Mouse (Mus musculus): ENCODE data around the gene Dock9.
A peak's percentile ranks its signal among the peaks of the same experiment; 100 is the strongest.
"Not testable (repeated sequence)": the region's sequence is repeated elsewhere in the genome, so short reads cannot be mapped to it uniquely, and the experiment has no call there.

The Dock9 gene

DNA sequence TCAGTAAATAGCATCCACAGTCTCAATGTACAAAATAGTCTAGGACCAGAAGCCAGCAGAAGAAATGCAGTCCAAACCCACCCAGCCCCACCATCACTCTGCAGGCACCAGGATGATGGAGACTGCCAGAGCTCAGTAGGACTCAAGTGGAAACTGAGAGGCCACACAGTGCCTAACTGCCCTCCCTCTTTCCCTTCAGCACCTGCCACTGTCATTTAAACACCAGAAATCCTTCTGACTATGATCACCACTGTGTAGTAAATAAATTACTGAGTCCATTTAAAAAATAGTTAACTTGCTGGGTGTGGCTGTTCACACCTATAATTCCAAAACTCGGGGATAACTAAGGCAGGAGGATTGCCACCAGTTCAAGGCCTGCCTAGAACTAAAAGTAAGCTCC is 97.6 kb downstream of the Dock9 start:
- DNase-seq (ENCODE audit: low read depth, low spot score): no peak

DNA sequence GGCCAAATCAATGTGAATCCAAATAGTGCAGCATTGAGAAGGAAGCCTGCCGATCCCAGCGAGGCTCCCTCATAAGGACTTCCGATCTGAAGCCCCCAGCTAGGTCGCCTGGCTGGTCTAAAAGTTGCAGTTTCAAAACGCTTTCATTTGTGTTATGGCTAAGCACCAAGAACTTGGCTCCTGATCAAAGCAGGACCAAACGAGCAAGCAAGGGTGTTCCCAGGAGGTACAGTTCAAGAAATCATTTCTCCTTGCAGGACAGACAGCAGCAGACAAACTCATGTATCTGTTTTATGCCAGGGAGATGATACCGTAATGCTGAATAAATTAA is 99.1 kb downstream of the Dock9 start:
- no peak for DNase-seq (ENCODE audit: low read depth, low spot score)

DNA sequence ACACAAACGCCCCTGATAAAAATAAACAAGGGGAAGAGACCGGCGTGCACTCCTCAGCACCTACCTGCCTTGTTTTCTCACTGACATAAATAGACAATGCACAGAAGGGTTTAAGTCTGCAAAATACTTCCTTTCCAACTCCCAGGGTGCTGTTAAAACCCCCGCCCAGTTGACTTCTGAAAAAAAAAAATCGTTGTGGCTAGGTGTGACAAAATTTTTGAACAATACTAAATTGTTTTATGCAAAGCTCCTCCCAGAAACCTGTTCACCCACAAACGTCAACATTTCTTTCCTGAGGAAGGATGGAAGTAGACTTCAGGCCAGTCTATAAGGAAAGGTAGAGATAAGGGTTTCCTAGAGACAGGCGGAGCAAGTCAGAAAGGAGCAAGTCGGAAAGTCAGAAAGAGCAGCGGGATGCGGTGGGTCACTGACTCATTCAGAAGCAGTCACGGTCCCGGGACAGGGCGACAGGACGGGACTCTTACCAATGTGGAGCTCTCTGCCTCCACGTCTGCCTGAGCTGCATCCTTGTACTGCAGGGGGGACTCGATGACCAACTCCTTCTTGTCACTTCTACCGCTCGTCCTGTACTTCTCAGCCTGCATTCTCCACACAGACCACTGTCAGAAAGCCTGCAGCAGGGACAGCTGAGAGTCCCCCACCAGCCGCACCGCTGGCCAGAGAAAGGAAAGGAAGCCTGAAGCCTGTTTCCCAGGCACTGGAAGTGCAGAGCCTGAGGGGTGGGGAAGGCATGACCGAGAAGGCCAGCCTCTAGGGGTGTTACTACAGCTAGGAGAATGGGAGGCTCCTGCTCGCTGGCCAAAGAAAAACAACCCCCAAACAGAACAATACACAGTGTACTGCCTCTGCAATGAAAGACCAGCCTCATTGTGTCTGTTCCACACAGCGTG is 99.7 kb downstream of the Dock9 start:
- peak; percentile 69 for DNase-seq (ENCODE audit: low read depth, low spot score)

DNA sequence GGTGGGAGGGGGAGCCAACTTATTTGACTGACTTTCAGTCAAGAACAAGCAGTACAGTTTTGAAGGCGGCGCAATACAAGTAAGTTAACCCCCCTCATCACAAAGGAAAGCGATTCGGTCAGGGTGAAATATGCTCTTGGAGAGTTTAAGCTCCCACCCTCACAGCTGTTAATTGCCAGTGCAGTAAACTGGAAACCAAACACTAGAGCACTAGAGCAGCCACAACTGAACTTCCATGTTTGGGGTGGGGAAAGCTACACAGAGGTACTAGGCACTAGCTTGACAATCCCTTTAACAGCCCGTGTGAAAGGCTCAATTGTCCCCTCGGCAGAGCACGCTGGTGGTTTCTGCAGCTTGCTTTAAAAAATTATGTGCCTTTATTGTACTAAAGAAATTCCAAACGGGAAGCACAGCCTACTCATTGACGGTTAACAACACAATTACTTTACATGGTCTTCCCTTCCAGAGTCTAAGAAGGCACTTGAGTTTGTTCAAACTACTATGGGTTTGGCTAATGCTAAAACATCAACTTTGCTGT is 100.4 kb downstream of the Dock9 start:
- no peak for DNase-seq (ENCODE audit: low read depth, low spot score)

DNA sequence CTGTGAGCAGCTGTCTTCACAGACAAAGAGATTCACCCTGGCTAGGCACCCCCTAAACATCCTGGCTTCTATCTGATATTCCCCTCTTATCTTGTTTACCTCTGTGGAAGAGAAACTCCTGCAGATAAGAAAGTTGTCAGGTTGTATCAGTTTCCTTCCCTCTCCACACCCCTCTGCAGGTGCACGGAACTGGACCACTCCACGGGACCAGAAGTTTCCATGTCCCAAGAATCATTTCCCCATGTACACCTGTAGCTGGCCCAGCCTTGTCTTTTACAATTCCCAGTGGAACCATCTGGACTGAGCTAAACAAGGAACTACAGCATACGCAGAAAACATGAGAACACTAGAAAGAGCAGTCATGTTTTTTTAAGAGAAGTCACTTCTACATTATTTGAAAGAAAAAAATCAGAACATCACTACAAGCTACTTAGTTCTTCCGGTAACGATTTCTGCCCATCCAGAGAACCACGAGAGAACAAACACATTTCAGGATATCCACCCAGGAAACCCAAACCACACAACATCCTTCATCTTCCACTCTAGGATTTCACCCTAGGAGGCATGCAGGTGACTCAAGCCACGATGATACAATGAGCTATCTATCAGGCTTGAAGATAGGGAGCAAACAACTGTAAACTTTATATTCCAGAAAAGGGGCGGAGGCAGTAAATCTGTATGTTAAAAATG is 101.1 kb downstream of the Dock9 start:
- no peak for DNase-seq (ENCODE audit: low read depth, low spot score)

DNA sequence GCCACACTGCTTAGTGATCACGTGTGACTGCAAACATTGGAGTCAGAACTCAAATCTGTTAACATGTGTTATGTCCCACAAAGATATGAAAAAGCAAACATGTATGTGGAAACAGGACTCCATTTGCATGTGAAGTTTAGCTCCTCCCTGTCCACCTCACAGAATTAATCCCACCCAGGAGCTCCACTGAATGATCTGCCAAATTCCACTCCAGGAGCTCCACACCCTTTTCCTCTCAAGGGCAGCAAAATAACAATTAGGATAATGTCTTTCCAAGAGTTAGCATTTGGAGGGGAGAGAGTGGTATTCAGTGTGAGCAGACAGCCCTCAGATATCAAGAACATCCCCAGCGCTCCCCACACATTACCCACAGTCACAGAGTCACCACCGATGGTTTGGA is 102.9 kb downstream of the Dock9 start:
- no peak for DNase-seq (ENCODE audit: low read depth, low spot score)

DNA sequence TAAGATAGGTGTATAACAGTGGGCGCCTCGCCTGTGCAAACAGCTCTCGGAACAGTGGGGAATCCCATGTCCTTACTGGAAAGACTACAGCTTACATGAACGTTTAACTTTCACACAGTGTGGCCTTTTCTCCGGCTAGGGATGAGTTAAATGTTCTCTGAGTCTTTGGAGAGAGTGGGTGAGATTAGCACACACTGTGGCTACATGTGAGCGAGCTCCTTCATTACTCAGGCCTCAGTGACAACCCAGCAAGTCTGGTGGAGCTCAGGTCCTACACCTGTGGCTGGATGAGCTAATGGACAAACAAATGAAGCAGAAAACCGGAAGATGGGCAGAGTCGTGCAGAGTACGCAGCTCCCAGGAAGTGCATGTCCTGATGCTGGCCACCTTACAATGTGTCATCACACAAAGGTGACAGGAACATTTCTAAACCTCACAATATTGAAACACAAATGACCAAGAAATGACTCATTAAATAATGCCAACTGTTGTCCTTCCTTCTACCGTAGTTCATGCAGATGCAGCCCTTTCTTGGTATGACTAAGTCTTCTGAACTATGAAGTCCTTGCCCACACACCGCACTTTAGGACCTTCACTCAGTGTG is 103.5 kb downstream of the Dock9 start:
- DNase-seq (ENCODE audit: low read depth, low spot score): no peak

DNA sequence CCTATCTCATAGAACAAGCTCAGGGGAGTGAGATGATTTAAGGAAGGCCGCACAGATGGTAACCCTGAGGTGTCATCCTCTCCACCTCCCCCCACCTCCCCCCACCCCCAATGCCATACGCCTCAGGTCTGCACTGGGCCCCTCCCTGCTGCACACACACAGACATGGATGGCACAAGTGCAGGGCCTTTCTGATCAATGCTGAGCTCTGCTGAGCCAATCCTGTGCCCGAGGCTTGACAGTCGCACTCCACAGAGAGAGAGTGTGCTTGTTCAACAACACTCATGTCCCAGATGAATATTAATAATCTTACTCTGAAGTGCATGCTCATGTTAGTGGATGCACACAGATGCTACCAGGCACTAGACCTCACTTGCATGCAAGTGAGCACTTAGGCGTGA is 108.0 kb downstream of the Dock9 start:
- not testable (repeated sequence) for DNase-seq (ENCODE audit: low read depth, low spot score)

DNA sequence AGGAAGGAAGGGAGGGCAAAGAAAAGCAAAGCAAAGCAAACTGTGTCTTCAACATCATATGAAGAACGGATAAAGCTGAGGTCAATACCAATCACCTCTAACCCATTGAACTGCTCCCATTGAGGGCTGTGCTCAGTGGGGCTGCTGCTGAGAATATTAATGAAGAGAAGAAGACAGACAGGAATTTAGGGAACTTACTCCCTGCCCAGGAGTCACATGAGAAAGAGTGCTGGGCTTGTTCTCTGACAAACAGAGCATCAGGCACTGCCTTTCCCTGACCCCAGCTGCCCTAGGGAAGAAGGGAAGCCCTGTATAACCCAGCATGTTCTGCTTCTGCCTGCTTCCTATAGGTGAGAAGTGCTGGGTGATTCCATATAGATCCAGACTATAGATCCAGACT is 109.5 kb downstream of the Dock9 start:
- no peak for DNase-seq (ENCODE audit: low read depth, low spot score)

DNA sequence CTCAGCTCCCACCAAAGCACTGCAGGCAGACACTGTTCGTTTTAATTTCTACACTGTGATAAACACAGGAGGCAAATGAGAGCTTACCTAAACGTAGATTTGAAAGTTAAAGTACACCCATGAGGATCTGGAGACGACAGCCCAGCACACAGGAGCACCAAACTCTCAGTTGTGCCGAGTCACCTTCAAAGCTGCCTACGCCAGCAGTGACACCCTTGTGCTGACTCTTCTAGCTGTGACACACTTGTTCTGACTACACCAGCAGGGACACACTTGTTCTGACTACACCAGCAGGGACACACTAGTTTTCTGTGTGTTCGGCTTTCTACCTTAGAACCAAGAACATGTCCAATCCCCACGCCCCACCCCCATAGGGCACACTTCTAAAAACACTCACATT is 110.4 kb downstream of the Dock9 start:
- DNase-seq (ENCODE audit: low read depth, low spot score): no peak

DNA sequence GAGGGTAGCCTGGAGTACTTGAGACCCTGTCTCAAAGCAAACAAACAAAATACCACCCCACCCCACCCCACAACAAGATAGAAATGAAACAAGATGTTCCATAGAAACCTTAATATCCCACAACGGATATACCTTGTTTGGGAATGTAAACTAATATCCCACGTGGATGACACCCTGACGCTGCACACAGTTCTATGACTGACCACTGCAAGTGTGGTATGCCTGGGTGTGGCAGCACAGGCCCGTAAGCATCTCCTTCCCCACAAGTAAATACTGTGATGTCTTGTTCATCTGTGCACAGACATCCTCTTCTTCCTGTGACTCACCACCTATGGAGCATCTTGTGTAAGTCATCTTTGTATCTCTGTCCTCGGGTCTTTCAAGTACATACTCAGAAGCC is 118.7 kb downstream of the Dock9 start:
- no peak for DNase-seq (ENCODE audit: low read depth, low spot score)

DNA sequence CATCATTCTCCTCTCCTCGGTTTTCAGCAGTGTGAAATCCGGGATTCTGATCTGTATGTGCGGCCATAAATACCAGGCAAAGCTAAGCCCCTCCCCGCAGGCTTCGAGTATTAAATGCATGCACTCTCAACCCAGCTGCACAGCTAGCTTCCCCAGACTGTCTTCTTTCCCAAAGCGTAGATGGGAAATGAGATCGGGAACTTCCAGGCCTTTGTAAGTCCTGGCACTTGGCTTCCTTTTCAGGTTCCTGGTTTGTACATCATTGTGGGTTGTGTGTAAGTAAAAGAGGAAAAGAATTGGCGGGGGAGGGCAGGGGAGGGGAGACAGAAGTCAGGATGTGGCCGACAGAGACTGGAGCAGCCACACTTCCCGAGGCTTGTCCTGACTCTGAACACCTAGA is 119.2 kb downstream of the Dock9 start:
- no peak for DNase-seq (ENCODE audit: low read depth, low spot score)

DNA sequence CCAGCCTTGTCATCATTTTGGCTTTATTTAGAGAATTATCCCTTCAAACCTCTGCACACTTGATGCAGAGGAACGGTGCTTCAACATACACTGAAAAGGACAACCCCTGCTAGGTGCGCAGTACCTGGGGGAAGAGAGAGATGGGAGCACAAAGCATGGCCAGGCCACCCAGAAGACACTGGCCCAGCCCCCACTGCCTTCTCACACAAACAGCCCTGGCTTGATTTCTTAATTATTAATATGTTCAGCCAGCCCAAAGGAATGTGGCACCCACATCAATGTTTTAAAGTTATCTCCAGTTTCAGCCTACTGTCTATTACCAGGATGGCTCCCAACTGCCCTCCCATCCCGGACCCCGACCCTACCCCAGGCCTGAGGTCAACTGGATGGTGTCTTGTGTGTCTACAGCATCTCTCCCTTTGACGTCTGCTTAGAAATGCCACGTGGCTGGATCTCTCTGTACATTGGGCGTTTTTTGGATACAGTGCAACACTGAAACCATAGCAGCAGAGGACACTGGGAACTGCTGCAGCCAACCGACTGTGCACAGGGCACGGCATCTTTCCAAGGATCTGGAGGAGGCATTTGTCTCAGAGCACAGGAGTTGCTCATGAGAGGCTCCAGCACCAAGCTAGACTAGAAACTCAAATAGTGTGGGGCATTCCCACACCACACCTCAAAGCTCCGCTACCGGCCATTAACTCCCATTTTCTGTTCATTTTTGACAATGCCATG is 120.9 kb downstream of the Dock9 start:
- DNase-seq (ENCODE audit: low read depth, low spot score): no peak

DNA sequence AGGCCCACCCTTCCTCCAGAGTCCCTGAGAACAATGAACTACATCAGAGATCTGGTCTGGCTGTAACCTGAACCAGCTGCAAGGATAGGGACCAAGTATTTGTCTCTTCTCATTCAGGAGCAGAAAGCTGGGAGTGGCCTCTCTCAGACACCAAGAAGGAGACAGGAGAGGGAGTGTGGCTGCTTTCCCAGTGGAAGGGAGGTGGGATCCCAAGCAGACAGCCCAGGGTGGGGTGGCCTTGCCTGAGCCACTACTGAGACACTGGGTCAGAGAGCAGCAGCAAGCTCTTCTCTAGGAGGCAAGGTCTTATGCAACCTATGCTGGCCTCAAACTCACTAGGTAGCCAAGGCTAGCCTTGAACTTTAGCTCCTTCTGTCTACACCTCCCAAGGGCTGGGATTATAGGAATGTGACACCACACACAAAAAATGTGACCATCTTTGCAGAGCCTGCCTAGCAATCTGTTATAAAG is 121.5 kb downstream of the Dock9 start:
- no peak for DNase-seq (ENCODE audit: low read depth, low spot score)

DNA sequence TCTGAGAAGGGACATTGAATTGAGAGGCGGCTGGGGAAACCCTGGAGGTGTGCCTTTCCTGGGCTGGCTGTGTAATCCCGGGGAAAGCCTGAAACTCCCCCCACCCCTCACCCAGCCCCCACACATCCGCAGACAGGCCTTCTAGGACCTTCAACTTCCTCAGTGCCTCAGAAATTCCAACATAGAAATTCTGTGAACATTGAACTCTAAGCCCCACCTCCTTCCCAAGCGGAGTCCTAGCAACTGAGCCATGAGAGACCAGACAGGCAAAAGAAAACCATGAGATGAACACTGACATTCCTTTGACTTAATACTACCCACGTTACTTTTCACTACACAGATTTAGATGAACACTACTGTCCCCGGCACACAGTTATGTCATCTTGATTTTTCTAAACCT is 122.1 kb downstream of the Dock9 start:
- DNase-seq (ENCODE audit: low read depth, low spot score): peak; percentile 48

DNA sequence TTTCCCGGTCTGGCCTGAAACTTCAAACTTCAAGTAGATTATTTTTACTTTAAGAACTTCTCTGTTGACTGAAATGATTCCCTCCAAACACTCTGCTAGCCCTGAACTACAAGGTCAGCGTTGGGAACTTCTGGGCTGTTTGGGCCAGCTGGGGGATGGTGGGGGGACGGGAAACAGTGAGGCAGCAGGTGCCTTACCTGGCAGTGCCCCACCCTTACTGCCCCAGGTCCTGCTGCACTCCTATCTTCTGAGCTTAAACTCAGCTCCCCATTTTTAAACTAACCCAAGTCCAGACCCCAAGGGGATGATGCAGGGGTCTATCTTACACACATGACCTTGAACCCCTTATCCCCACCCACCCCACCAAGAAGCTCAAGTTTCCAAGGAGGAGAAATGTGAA is 122.5 kb downstream of the Dock9 start:
- no peak for DNase-seq (ENCODE audit: low read depth, low spot score)

DNA sequence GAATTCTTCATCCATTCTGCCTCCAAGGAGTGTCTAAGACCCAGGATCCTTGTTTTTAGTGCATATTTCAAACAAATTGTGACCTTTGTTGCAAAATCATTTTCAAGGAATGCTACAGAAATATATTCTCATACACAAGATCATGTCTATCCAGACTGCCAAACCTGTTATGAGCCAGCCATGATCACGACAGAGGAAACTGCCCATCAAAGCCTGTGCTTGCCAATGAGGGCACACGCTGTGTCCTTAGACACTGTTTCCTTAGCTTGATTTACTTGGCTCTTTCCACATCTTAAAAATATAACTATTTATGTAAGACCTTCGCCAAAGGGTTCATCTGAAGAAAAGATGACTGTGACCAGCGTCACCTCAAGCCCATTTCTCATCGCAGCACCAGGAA is 127.6 kb downstream of the Dock9 start:
- no peak for DNase-seq (ENCODE audit: low read depth, low spot score)

DNA sequence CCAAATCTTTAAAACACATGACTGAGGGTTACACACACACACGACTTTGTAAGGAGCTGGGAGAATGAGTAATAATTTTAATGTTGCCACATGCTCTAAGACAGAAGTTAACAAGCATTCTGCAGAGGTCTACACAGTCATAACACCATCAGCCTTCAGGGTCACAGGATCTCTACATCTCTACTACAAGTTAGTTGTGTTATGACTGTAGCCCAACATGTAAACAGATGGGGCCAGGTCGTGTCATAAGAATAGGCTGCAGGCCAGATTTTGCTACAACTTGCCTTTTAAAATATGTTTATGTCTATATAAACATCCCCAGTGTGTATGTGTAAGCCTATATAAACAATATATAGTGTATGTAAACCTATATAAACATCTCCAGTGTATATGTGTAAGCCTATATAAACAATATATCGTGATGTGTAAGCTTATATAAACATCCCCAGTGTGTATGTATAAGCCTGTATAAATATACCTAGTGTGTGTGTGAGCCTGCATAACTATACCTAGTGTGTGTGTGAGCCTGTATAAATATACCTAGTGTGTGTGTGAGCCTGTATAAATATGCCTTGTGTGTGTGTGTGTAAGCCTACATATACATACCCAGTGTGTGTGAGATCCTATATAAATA is 130.9 kb downstream of the Dock9 start:
- DNase-seq (ENCODE audit: low read depth, low spot score): no peak

DNA sequence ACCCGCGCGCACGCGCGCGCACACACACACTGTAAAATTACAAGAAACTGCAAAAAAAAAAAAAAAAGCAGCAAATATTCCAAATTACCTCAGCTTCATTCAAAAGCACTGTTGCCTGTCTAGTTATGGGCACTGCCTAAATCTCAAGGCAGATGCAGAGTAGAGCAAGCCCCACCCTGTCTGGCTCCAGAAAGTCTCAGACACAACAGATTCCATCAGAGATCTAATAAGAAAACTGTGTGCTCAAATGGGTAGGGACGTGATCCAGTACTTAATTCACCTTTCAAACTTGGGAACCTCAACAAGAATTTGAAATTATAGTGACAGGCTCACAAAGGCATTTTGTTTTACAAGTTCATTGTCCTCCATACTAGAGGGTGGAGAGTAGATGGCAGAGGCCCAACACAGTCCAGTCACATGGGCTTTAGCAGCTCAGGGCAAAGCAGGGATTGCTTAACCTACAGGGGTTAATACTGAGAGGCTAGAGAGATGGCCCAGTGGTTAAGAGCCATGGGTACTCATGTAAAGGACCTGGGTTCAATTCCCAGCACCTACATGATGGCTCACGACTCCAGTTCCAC is 131.9 kb downstream of the Dock9 start:
- DNase-seq (ENCODE audit: low read depth, low spot score): no peak

DNA sequence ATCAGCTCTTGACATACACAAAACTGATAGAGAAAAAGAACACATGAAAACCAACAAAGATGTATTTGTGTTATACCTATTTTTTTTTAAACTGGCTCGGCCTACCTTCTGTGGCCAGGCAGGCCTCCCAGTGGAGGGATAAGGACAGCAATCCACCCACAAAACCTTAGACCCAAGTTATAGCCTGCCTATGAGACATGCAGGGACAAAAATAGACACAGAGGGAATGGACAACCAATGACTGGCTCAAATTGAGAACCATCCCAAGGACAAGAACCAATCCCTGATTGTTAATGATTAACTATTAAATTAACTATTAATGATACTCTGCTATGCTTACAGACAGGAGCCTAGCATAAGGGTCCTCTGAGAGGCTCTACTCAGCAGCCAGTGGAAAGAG is 133.7 kb downstream of the Dock9 start:
- DNase-seq (ENCODE audit: low read depth, low spot score): no peak

DNA sequence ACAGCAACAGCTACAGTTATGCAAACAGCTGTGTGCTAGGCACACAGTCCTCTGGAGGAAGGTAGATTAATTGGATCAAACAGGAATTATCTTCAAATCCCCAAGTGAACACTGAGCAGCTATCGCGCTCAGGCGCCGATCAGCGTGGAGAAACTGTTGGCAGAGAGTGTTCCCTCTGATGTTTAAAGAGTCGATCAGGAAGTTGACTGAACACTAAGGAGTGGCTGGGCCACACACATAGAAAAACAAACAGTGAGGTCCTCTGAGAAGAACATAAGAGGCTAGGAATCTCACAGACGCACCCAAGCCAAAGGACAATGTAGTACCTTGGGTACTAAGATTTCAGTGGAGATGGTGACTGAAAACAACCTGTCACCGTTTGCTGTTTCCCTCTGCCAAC is 136.7 kb downstream of the Dock9 start:
- DNase-seq (ENCODE audit: low read depth, low spot score): no peak
